Comparison of ENCODE assay signal across 19 mouse cellular contexts in the genomic region with DNA sequence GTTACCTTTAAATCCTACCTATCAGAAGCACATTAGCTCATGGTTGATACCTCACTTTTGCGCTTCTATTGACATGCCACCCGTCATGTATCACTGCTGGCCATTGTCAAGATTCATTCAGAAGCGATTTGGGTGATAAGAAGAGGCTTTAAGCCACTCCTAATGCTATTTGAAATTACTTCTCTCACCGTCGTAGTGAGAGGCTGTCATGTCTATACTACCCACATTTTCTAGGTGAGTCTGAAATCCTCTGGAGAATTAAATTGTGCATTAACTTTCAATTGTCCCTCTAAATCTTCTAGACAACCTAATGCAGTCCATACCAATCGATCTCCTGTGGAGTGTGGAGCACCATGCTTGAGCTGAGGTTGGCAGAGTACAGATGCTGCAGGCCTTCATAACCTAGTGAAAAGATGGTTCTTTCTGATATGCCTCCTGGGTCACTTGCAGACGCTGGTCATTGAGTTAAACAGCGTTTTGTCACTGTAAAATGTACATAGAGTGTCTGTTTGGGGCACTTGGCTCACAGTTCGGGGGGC.
A peak's percentile ranks its signal among the peaks of the same experiment; 100 is the strongest.
DNase-seq lines count a peak whose midpoint lies in the region; ATAC-seq and TF ChIP-seq lines count a peak whose summit lies in the region.
"Had no signal": no experiment of that assay in that cellular context is flagged by ENCODE, and none has a peak within 500 bp of the region (broad histone marks: within the 10 kb centered on the region; RNA-seq: fewer than 3 reads in every experiment).

No protein-coding gene starts in this region.

- H3K4me2 ChIP-seq in hindbrain, embryonic 15.5 days = peak overlapping the region; percentile 47
- 0 out of 2 replicates have a peak overlapping the region, but pooled peaks have one; percentile 13 for H3K4me2 ChIP-seq in midbrain, embryonic 13.5 days (replicated peaks)
- H3K4me2 ChIP-seq: heart, embryonic 15.5 days; liver, embryonic 15.5 days; stomach, embryonic 15.5 days had no signal

- 69% methylated on average over 9 of the region's 9 CpGs for WGBS in hindbrain, embryonic 15.5 days
- WGBS in midbrain, embryonic 13.5 days = 76% methylated on average over 9 of the region's 9 CpGs

- H3K27me3 ChIP-seq in hindbrain, embryonic 15.5 days = no peaks in the 10 kb centered on the region
- H3K27me3 ChIP-seq in midbrain, embryonic 13.5 days = no peaks in the 10 kb centered on the region
- H3K27me3 ChIP-seq: heart, embryonic 15.5 days; liver, embryonic 15.5 days; megakaryocyte, embryonic 14.5 days; stomach, embryonic 15.5 days had no signal

- H3K4me3 ChIP-seq in layer of hippocampus, adult 2 months = no peak overlapping the region
- no peak overlapping the region for H3K4me3 ChIP-seq in hindbrain, embryonic 15.5 days
- H3K4me3 ChIP-seq in midbrain, embryonic 13.5 days (replicated peaks) = no peak overlapping the region
- H3K4me3 ChIP-seq: heart, embryonic 15.5 days; liver, embryonic 15.5 days; megakaryocyte, embryonic 14.5 days; myocyte; stomach, embryonic 15.5 days had no signal

- peak overlapping the region; percentile 78 for H3K27ac ChIP-seq in layer of hippocampus, adult 2 months
- H3K27ac ChIP-seq in hindbrain, embryonic 15.5 days (replicated peaks) = peak overlapping the region; percentile 68
- 0 out of 2 replicates have a peak overlapping the region, but pooled peaks have one; percentile 45 for H3K27ac ChIP-seq in midbrain, embryonic 13.5 days
- H3K27ac ChIP-seq: heart, embryonic 15.5 days; liver, embryonic 15.5 days; stomach, embryonic 15.5 days had no signal

- H3K9ac ChIP-seq in hindbrain, embryonic 15.5 days = no peak overlapping the region
- H3K9ac ChIP-seq in midbrain, embryonic 13.5 days (replicated peaks) = no peak overlapping the region
- H3K9ac ChIP-seq: heart, embryonic 15.5 days; liver, embryonic 15.5 days; stomach, embryonic 15.5 days had no signal

- peak; percentile 27; the same call in 1 of the 2 replicates for ATAC-seq in hindbrain, embryonic 15.5 days (ENCODE audit: low FRiP score, low read depth)
- ATAC-seq in midbrain, embryonic 13.5 days = no peak; the same call in 1 of the 2 replicates
- no peak for ATAC-seq in frontal cortex, adult (ENCODE audit: low TSS enrichment)

- H3K4me1 ChIP-seq in hindbrain, embryonic 15.5 days (replicated peaks) = peaks cover 14% of the 10 kb centered on the region
- H3K4me1 ChIP-seq in midbrain, embryonic 13.5 days (replicated peaks) = 0 out of 2 replicates have a peak, but pooled peaks cover 3% of the 10 kb centered on the region
- H3K4me1 ChIP-seq: liver, embryonic 15.5 days; stomach, embryonic 15.5 days had no signal

- no peak for TF ChIP-seq CTCF in layer of hippocampus, adult 2 months (conservative IDR thresholded peaks at IDR 0.05)

- no peaks in the 10 kb centered on the region for H3K36me3 ChIP-seq in hindbrain, embryonic 15.5 days
- no peaks in the 10 kb centered on the region for H3K36me3 ChIP-seq in midbrain, embryonic 13.5 days
- H3K36me3 ChIP-seq: heart, embryonic 15.5 days; liver, embryonic 15.5 days; stomach, embryonic 15.5 days had no signal

- H3K9me3 ChIP-seq in hindbrain, embryonic 15.5 days = no peaks in the 10 kb centered on the region
- H3K9me3 ChIP-seq in midbrain, embryonic 13.5 days = no peaks in the 10 kb centered on the region
- H3K9me3 ChIP-seq: heart, embryonic 15.5 days; liver, embryonic 15.5 days; stomach, embryonic 15.5 days had no signal

- no peak for DNase-seq in layer of hippocampus, adult 2 months (ENCODE audit: low spot score in 2 of 2)
- no peak for DNase-seq in layer of hippocampus, postnatal 36 days
- DNase-seq in embryo, embryonic 11 days = no peak
- no peak for DNase-seq in cerebellum, postnatal 25 days
- DNase-seq: cerebellum, adult 9-11 months; gastrocnemius, postnatal 10 days; heart, adult 2 months; kidney, adult 2 months; lung, postnatal 10 days; spleen, adult 18-20 months; thymus, adult 2 months had no signal
